Mouse (Mus musculus) embryonic facial prominence, embryonic 14.5 days (tissue): ENCODE results near the gene Hmox1. TPM values are rescaled to one million over a fixed set of nuclear protein-coding genes. Genes with fewer than 3 reads are reported as not detected.

ENCODE experiments used
- ATAC-seq: fragments of 200-750 bp; cut with Nextera tagmentation; 2 replicates; pipeline ENCODE4 v1.8.0; 2017; ENCODE audit warnings: low read depth, moderate number of reproducible peaks, moderate TSS enrichment
- DNase-seq: peaks from one replicate; pipeline ENCODE4 v3.0.0-alpha.2; 2015; ENCODE audit warnings: low spot score
- H3K27ac ChIP-seq: fragments of 300-500 bp; sonication (generic); replicated peaks from 2 replicates; pipeline ENCODE4 v1.5.1; 2014; ENCODE audit warnings: low read depth, mild to moderate bottlenecking, low read length, moderate library complexity
- H3K27me3 ChIP-seq: fragments of 300-500 bp; sonication (generic); replicated peaks from 2 replicates; pipeline ENCODE4 v1.6.1; 2014; ENCODE audit warnings: low read length; ENCODE audit not compliant: control insufficient read depth, insufficient read depth
- H3K36me3 ChIP-seq: fragments of 300-500 bp; sonication (generic); 2 replicates; pipeline ENCODE4 v1.6.1; 2014; ENCODE audit warnings: low read length, mixed read lengths; ENCODE audit not compliant: control insufficient read depth, insufficient read depth
- H3K4me1 ChIP-seq: fragments of 300-500 bp; sonication (generic); 2 replicates; pipeline ENCODE4 v1.6.1; 2014; ENCODE audit warnings: antibody characterized with exemption, low read length; ENCODE audit not compliant: control insufficient read depth, insufficient read depth
- H3K4me2 ChIP-seq: fragments of 300-500 bp; sonication (generic); 2 replicates; pipeline ENCODE4 v1.6.1; 2014; ENCODE audit warnings: low read depth, mild to moderate bottlenecking, low read length, moderate library complexity, mixed read lengths
- H3K4me3 ChIP-seq: fragments of 300-500 bp; sonication (generic); 2 replicates; pipeline ENCODE4 v1.5.1; 2014; ENCODE audit warnings: low read depth, mild to moderate bottlenecking, low read length
- H3K9ac ChIP-seq: fragments of 300-500 bp; sonication (generic); 2 replicates; pipeline ENCODE4 v1.6.1; 2014; ENCODE audit warnings: low read depth, mild to moderate bottlenecking, low read length, moderate library complexity, mixed read lengths
- H3K9me3 ChIP-seq: fragments of 300-500 bp; sonication (generic); 2 replicates; pipeline ENCODE4 v1.6.1; 2016; ENCODE audit warnings: low read length; ENCODE audit not compliant: control insufficient read depth
- WGBS: fragments of 180-500 bp; shearing (Covaris S2); extraction: QIAGEN DNeasy Blood & Tissue Kit; methylation state at CpG from one replicate; pipeline ENCODE4 v1.1.7; 2014; 5-methylcytosine and 5-hydroxymethylcytosine counted together
- polyA plus RNA-seq: library from polyadenylated mRNA; unstranded; fragments of >200 nt; fragmentation: Nextera tagmentation; extraction: Ambion mirVana; gene quantifications from 2 replicates; pipeline ENCODE4 v1.2.1, GENCODE M21; 2014

Gene Hmox1
- polyA plus RNA-seq, 1 experiment from 2014 or later: 24.4 TPM

- 78% methylated on average over 2 of the region's 2 CpGs for WGBS
- no peak overlapping the region for H3K27ac ChIP-seq
- no peak overlapping the region for H3K9ac ChIP-seq
- no peaks in the 10 kb centered on the region for H3K4me1 ChIP-seq
- ATAC-seq (no peak), DNase-seq (no peak)
- H3K9me3 ChIP-seq: no peaks in the 10 kb centered on the region
- H3K36me3 ChIP-seq: peaks cover 11% of the 10 kb centered on the region
- no peaks in the 10 kb centered on the region for H3K27me3 ChIP-seq
- H3K4me3 ChIP-seq: no peak overlapping the region
- no peak overlapping the region for H3K4me2 ChIP-seq
These were observed 40.0 kb downstream of the Hmox1 start for GRCm38 (mm10) chr8:75133399-75133798.

DNA sequence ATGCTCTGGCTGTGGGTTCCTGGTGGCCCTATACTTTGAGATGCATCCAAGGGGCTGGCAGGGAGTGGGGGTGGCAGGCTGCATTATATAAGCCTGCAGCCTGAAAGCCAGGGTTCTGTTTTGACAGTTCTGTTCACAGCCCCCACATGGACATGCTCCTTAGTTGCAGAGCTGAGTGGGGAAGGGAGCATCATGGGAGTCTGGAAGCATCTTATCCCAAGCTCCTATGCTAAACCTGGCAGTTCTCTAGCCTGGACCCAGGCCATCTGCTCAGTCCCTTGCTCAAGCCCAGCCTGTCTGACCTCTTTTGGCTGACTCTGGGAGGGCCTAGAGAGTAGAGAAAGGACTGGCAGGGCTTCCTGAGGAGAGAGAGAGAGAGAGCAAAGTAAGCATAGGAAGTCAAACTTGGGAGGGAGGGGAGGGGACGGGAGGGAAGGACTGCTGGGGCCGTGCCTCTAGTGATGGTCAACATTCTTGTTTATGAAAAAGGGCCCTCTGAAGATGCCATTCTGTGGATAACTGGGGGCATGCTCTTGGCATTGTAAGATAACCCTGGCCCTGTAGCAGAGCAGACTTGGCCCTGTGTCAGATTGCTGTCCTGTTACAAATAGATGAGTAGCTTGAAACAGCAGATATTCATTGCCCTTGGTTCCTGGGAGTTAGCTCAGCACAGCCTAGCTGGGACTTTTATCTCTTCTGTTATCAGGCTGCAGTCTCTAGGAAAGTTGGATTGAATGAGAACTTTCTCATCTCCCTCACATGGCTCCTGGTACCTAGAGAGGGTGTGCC is 41.4 kb downstream of the Hmox1 start:
- Histone ChIP-seq H3K27me3 (no peaks in the 10 kb centered on the region), H3K9me3 (no peaks in the 10 kb centered on the region), H3K4me3 (no peak overlapping the region), H3K9ac (no peak overlapping the region), H3K27ac (no peak overlapping the region), H3K4me1 (no peaks in the 10 kb centered on the region), H3K4me2 (no peak overlapping the region), H3K36me3 (no peaks in the 10 kb centered on the region)
- ATAC-seq (no peak), DNase-seq (peak; percentile 5)
- WGBS: 65% methylated on average over 2 of the region's 2 CpGs

- no peak for ATAC-seq
- 68% methylated on average over 1 of the region's 1 CpGs for WGBS
- no peaks in the 10 kb centered on the region for H3K4me1 ChIP-seq
- H3K4me2 ChIP-seq: no peak overlapping the region
- no peaks in the 10 kb centered on the region for H3K27me3 ChIP-seq
- no peak for DNase-seq
- no peaks in the 10 kb centered on the region for H3K9me3 ChIP-seq
- no peak overlapping the region for H3K4me3 ChIP-seq
- no peak overlapping the region for H3K9ac ChIP-seq
- no peak overlapping the region for H3K27ac ChIP-seq
- H3K36me3 ChIP-seq: no peaks in the 10 kb centered on the region
These were observed 42.3 kb downstream of the Hmox1 start for GRCm38 (mm10) chr8:75135756-75136155.

DNA sequence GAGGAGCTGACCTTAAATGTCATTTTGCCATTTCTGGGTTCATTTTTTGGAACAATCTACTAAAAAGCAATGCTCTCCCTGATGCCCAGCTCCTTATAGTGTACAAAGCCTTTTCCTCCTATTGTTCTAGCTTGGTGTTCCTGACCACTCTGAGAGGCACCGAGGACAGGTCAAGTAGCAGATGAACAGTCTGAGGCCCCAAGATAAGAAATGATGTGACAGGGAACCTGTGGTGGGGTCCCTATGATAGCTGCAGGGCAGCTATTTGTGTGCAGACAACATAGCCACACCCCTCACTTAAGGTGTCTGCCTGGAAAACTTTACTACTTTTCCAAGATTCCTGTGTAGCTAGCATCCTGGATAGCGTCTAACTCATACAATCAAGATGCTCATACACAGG is 42.8 kb downstream of the Hmox1 start:
- Histone ChIP-seq H3K36me3 (no peaks in the 10 kb centered on the region), H3K9me3 (no peaks in the 10 kb centered on the region), H3K27me3 (no peaks in the 10 kb centered on the region), H3K9ac (no peak overlapping the region), H3K4me1 (no peaks in the 10 kb centered on the region), H3K4me3 (no peak overlapping the region), H3K27ac (no peak overlapping the region), H3K4me2 (no peak overlapping the region)
- DNase-seq (no peak), ATAC-seq (no peak)
- 74% methylated on average over 2 of the region's 2 CpGs for WGBS

- H3K27me3 ChIP-seq: no peaks in the 10 kb centered on the region
- H3K9ac ChIP-seq: no peak overlapping the region
- H3K4me2 ChIP-seq: no peak overlapping the region
- ATAC-seq: no peak
- H3K4me1 ChIP-seq: no peaks in the 10 kb centered on the region
- no peaks in the 10 kb centered on the region for H3K9me3 ChIP-seq
- WGBS: 72% methylated on average over 3 of the region's 3 CpGs
- H3K27ac ChIP-seq: no peak overlapping the region
- H3K4me3 ChIP-seq: no peak overlapping the region
- no peak for DNase-seq
- no peaks in the 10 kb centered on the region for H3K36me3 ChIP-seq
These were observed 44.1 kb downstream of the Hmox1 start for GRCm38 (mm10) chr8:75137536-75137935.

Other genes with a start within 250 kb of the Hmox1 start
- gene Isx, start 220.4 kb upstream of the Hmox1 start, polyA plus RNA-seq: not detected in 2 replicates
- gene Hmgxb4, start 100.3 kb upstream of the Hmox1 start, polyA plus RNA-seq: 37.7 and 46.7 TPM in 2 replicates
- 40.0 and 46.2 TPM in 2 replicates for gene Tom1, start 59.9 kb upstream of the Hmox1 start, polyA plus RNA-seq
- 106 and 128 TPM in 2 replicates for gene Mcm5, start 15.9 kb downstream of the Hmox1 start, polyA plus RNA-seq
- gene Rasd2, start 120.3 kb downstream of the Hmox1 start, polyA plus RNA-seq: 0.29 and 0.37 TPM in 2 replicates